Mouse (Mus musculus): ENCODE data around the gene Ppef2. TPM values are rescaled to one million over a fixed set of nuclear protein-coding genes. Genes with fewer than 3 reads are reported as not detected.

The Ppef2 gene
- 0.39 and 0.59 TPM in 2 replicates for polyA plus RNA-seq (2015; fragmentation: Nextera tagmentation; extraction: Ambion mirVana)

DNA sequence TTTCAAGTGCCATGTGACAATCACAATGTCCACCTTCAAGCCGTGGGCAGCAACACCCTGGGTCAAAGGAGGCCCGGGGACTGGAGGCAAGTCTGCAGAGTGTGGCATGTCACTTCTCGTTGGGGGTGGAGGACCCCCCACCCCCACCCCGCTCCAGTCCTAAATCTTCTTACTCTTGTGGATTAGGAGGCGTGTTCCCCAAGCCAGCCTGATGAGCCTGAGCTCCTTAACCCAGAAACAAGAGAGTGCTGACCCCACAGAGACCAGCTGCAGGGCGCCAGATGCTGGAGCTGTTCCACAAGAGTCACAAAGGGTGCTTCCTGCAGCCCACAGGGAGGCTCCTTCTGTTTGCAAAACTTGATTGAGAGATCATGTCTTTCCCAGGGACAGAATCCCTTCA, at the start of gene Ppef2:
Gene Ppef2, minus strand, starts transcription at position 61 of the 400 bp plus-strand sequence.
- no peaks in the 10 kb centered on the region for H3K4me1 ChIP-seq (replicated peaks)
- no peak for ATAC-seq
- no peaks in the 10 kb centered on the region for H3K27me3 ChIP-seq (replicated peaks)
- H3K27ac ChIP-seq = no peak within 1 kb of the TSS
- H3K4me2 ChIP-seq (replicated peaks) = no peak within 1 kb of the TSS
- H3K9me3 ChIP-seq = no peaks in the 10 kb centered on the region
- no peak within 1 kb of the TSS for H3K4me3 ChIP-seq (replicated peaks)
- no peak within 1 kb of the TSS for H3K9ac ChIP-seq
- no peaks in the 10 kb centered on the region for H3K36me3 ChIP-seq
- WGBS = 27% methylated on average over 6 of the region's 6 CpGs

DNA sequence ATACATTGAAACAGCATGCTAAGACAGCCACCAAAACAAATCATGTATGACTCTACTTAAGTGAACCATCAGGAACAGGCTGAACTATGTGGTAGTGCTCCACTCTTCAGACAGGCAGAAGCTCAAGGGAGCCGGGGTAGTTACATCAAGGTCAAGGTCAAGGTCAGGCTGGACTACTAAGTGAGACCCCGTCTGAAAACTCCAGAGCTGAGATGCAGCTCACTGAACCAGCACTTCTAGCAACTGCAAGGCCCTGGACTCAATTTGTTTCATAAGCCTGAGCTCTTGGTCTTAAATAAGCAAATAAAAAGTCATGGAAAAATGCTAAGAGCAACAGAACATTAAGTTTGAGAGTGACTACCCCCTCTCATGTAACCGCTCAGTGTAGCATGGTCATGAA, 48.2 kb upstream of the Ppef2 start:
- WGBS = 76% methylated on average over 3 of the region's 3 CpGs
- Histone ChIP-seq H3K4me3 (replicated peaks) (no peak overlapping the region), H3K4me1 (replicated peaks) (peaks cover 4% of the 10 kb centered on the region; the same call in 1 of the 2 replicates), H3K36me3 (peaks cover 44% of the 10 kb centered on the region), H3K27ac (no peak overlapping the region), H3K9ac (no peak overlapping the region), H3K4me2 (replicated peaks) (no peak overlapping the region), H3K9me3 (no peaks in the 10 kb centered on the region), H3K27me3 (replicated peaks) (no peaks in the 10 kb centered on the region)
- ATAC-seq = no peak

DNA sequence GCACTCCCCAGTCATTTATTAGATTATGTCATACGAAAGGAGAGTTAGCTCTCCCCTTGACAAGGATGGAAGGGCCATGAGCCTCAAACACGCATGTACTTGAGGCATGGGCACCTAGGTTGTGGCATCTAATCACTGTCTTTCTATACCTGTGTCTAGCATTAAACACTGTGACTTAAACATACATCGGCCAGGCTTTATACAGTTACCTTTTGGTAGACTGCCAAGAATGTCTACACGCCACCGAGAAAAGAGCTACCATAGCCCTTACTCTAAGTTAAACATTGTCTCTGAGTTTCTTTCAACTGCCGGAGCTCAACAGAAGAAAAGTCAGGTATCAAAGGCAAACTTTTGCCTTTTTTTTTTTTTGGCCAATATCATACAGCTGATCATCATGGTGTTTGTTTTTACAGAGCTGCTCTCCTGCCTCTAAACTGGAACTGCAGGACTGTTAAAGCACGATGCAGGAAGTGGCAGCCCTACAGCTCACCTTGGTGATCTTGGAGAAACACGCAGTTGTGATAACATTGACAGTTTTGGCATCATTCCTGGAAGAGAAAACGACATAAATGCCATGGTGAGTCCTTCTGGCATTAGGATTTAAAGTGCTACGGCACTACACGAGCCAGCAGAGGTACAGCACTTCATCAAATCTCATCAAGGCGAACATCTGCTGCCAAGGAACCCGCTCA, 46.2 kb upstream of the Ppef2 start:
- Histone ChIP-seq H3K4me2 (replicated peaks) (no peak overlapping the region), H3K9ac (no peak overlapping the region), H3K27ac (no peak overlapping the region), H3K36me3 (peaks cover 57% of the 10 kb centered on the region), H3K27me3 (replicated peaks) (no peaks in the 10 kb centered on the region), H3K4me3 (replicated peaks) (no peak overlapping the region), H3K4me1 (replicated peaks) (no peaks in the 10 kb centered on the region), H3K9me3 (no peaks in the 10 kb centered on the region)
- WGBS = 81% methylated on average over 13 of the region's 13 CpGs
- ATAC-seq = no peak

DNA sequence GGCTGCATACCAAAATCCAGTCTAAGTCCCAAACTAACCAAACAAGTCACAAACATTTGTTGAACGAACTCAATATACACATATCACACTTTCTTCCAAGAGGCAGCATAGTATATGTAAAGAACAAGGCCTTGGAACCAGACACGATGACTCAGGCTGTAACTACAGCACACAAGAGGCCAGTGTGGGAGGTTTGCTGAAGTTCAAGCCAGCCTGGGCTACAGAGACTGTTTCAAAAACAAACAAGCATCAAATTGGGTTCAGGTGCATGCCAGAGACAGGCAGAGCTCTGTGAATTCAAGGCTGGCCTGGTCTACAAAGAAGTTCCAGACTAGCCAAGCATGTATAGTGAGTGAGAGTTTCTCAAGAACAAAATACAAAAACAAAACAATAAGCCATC, 38.4 kb upstream of the Ppef2 start:
- H3K36me3 ChIP-seq = peaks cover 43% of the 10 kb centered on the region
- 89% methylated on average over 2 of the region's 2 CpGs for WGBS

DNA sequence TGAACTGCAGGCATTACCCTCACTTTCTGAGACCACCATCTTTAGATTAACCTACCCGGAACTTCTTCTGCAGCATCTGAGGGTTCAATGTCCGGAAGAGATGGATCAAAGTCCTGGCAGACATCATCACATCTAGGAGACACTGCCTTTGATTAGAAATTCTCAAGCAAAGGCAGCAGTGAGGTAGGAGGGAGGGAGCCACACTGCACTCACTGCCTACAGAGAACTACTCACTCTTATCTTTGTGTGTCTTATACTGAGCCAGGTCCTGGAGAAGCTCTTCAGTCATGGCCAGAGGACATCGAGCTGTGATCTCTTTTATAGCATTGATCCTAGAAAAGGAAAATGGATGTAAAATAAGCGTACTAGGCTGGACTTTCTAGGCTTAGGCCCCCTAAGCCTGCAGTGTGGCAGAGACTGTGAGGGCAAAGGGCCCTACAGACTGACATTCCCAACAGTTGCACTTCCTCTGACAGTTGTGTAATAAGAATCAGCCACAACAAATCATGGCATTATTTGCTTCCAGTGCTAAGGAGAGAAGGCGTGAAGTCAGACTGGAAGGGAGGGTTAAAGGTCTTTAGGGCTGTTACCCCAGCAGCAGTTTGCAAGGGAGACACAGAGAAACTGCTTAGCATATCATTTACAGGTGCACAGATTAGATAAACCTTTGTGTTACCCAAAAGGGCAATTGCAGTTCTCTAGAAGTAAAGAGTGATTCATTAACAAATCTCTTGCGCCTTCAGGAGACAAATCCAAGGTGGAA, 35.8 kb upstream of the Ppef2 start:
- Histone ChIP-seq H3K4me1 (replicated peaks) (no peaks in the 10 kb centered on the region), H3K27ac (peak overlapping the region; percentile 61), H3K9ac (no peak overlapping the region), H3K4me2 (replicated peaks) (0 out of 2 replicates have a peak overlapping the region, but pooled peaks have one; percentile 22), H3K27me3 (replicated peaks) (no peaks in the 10 kb centered on the region), H3K4me3 (replicated peaks) (no peak overlapping the region), H3K36me3 (peaks cover 43% of the 10 kb centered on the region), H3K9me3 (no peaks in the 10 kb centered on the region)
- 72% methylated on average over 6 of the region's 6 CpGs for WGBS
- peak; percentile 94 for ATAC-seq

More for the DNA sequence above, 38.4 kb upstream of the Ppef2 start:
- H3K4me3 ChIP-seq (replicated peaks) = no peak overlapping the region
- no peaks in the 10 kb centered on the region for H3K9me3 ChIP-seq
- no peak overlapping the region for H3K27ac ChIP-seq
- H3K27me3 ChIP-seq (replicated peaks) = no peaks in the 10 kb centered on the region
- H3K4me1 ChIP-seq (replicated peaks) = no peaks in the 10 kb centered on the region
- no peak overlapping the region for H3K9ac ChIP-seq
- no peak for ATAC-seq
- H3K4me2 ChIP-seq (replicated peaks) = no peak overlapping the region

DNA sequence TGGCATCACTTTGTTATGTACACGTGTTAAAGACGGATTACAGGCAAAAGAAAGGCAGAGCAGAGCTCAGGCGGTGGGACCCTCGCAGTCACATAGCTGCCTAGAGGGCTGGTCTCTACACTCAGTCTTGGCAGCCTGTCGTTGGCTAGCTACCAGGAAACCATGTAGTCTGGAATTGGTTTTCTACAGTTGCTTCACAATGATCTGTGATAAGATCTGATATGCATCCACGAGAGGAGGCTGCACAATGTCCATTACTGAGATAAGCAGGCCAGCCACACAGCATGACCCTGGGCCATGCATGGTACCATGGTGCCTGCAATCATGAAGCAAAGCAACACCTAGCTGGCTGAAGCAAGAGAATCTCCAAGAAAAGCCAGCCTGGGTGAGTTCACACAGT, 31.8 kb upstream of the Ppef2 start:
- WGBS = 84% methylated on average over 6 of the region's 6 CpGs
- Histone ChIP-seq H3K36me3 (peaks cover 44% of the 10 kb centered on the region), H3K4me1 (replicated peaks) (0 out of 2 replicates have a peak, but pooled peaks cover 5% of the 10 kb centered on the region), H3K9me3 (no peaks in the 10 kb centered on the region), H3K4me3 (replicated peaks) (no peak overlapping the region), H3K4me2 (replicated peaks) (no peak overlapping the region), H3K9ac (no peak overlapping the region), H3K27ac (no peak overlapping the region), H3K27me3 (replicated peaks) (no peaks in the 10 kb centered on the region)
- ATAC-seq = no peak

DNA sequence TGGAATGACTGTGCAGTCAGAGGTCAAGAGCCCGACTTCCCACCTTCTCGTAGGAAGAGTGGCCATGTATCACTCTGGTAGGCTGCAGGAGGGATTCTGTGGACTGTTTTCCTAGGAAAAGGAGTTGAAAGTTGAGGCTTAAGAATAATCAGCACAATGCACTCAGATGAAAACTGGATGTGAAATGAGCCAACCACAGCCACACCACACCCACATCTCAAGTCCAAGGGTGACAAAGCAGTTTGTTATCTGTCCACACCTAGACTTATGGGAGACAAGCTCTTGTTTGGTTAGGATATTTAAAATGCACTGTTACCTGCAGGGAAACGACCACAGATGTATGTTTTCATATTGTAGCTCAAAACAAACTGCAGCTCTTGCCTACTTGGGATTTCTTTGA, 27.0 kb upstream of the Ppef2 start:
- Histone ChIP-seq H3K27me3 (replicated peaks) (no peaks in the 10 kb centered on the region), H3K4me1 (replicated peaks) (peaks cover 20% of the 10 kb centered on the region), H3K27ac (peak overlapping the region; percentile 65), H3K4me2 (replicated peaks) (peak overlapping the region; percentile 35; the same call in 1 of the 2 replicates), H3K9me3 (no peaks in the 10 kb centered on the region), H3K4me3 (replicated peaks) (no peak overlapping the region), H3K36me3 (peaks cover 18% of the 10 kb centered on the region), H3K9ac (no peak overlapping the region)
- 35% methylated on average over 3 of the region's 3 CpGs for WGBS
- peak; percentile 64 for ATAC-seq

DNA sequence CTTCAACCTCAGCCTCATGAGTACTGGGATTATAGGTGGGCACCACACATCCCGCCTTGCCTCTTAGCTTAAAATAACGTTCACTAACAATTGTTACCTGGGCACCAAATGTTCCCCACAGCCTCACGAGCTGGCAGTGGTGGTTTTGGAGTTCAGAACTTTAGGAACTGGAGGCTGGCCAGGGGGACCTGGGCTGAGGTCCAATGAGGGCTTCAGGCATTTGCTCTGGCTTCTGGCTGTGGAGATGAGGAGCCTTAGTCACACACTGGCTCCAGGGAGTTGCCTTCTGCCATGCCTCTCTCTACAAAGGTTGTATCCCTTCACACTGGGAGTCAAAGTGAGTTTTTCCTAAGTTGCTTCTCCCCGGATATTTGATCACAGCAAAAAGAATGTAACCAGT, 26.5 kb upstream of the Ppef2 start:
- no peak overlapping the region for H3K4me3 ChIP-seq (replicated peaks)
- ATAC-seq = no peak
- 70% methylated on average over 4 of the region's 4 CpGs for WGBS
- peaks cover 13% of the 10 kb centered on the region for H3K36me3 ChIP-seq
- peaks cover 20% of the 10 kb centered on the region for H3K4me1 ChIP-seq (replicated peaks)
- H3K4me2 ChIP-seq (replicated peaks) = no peak overlapping the region
- no peaks in the 10 kb centered on the region for H3K27me3 ChIP-seq (replicated peaks)
- H3K27ac ChIP-seq = peak overlapping the region; percentile 65; the same call in 1 of the 2 replicates
- no peaks in the 10 kb centered on the region for H3K9me3 ChIP-seq
- H3K9ac ChIP-seq = no peak overlapping the region

DNA sequence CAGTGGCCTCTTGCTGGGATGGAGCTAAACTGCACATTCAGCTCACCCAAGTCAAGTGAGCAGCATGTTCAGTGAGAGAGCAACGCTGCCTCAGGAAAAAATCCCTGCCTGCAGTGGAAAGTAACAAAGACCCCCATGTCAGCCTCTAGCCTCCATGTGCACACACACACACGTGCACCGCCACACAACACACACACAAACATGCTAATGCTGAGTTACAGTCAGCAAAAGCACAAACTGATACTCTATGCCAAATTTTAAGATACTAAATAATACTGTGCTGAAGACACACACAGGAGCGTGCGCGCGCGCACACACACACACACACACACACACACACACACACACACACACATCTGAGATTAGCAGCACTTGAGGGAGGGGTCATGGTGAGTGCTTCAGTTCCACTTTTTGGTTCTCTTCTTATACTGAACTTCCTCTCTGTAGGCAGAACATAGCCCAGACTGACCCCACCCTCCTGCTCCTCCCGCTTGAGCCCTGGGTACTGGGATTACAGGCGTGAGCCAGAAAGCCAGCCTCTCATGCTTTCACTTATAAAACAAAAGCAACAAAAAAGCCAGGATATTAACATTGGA, 23.0 kb upstream of the Ppef2 start:
- Histone ChIP-seq H3K4me2 (replicated peaks) (peak overlapping the region; percentile 91), H3K4me1 (replicated peaks) (peaks cover 24% of the 10 kb centered on the region), H3K36me3 (no peaks in the 10 kb centered on the region), H3K4me3 (replicated peaks) (no peak overlapping the region), H3K9ac (no peak overlapping the region), H3K9me3 (no peaks in the 10 kb centered on the region), H3K27ac (0 out of 2 replicates have a peak overlapping the region, but pooled peaks have one; percentile 44), H3K27me3 (replicated peaks) (no peaks in the 10 kb centered on the region)
- 87% methylated on average over 10 of the region's 10 CpGs for WGBS
- no peak for ATAC-seq

DNA sequence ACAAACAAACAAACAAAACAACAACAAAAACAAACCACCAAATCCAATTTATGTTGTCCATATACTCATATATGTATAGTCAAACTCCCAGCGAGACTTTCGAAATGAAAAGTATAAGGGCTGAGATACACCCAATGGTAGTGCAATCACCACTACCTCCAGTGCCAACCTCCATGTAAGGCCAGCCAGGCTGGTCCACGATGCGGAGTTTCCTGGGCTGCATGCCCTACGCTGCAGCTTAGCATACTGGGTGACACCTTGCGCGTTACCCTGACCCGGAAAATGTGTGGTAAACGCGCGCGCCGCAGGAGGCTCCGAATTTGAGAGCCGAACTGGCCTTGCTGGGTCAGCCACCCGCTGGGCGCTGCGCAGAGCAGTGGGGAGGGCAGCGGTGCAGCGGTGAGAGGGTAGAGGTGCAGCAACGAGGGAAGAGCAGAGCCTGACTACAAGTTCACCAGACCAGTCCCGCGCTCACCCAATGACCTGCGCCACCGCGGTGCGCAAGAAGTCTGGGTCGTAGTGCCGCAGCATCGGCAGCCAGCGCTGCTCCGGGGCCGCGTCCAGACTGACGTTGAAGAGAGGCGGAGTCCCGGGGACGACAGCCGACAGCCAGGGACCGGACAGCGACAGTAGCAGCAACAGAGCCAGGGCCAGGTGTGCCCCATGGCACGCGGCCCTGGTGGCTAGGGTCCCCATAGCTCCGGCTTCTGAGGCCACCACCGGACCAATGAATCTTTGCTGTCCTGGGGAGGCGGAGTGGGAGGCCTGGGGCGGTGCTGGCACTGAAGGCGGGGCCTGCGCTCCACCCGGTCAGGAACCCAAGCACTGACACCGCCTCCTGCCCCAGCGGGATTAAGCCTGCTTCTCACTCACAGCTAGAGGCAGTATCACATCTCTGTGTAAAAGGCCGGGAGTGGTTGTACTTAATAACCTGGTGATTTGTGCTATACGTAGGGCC, 21.6 kb upstream of the Ppef2 start, which contains the start of gene Naaa:
Gene Naaa, minus strand, starts transcription at position 734 of the 958 bp plus-strand sequence.
- Histone ChIP-seq H3K27me3 (replicated peaks) (no peaks in the 10 kb centered on the region), H3K9ac (peak within 1 kb of the TSS; percentile 70), H3K36me3 (no peaks in the 10 kb centered on the region), H3K27ac (peak within 1 kb of the TSS; percentile 72), H3K4me1 (replicated peaks) (peaks cover 18% of the 10 kb centered on the region), H3K4me3 (replicated peaks) (peak within 1 kb of the TSS; percentile 76), H3K4me2 (replicated peaks) (peak within 1 kb of the TSS; percentile 91), H3K9me3 (no peaks in the 10 kb centered on the region)
- WGBS = 2% methylated on average over 54 of the region's 54 CpGs
- ATAC-seq = peak; percentile 96

DNA sequence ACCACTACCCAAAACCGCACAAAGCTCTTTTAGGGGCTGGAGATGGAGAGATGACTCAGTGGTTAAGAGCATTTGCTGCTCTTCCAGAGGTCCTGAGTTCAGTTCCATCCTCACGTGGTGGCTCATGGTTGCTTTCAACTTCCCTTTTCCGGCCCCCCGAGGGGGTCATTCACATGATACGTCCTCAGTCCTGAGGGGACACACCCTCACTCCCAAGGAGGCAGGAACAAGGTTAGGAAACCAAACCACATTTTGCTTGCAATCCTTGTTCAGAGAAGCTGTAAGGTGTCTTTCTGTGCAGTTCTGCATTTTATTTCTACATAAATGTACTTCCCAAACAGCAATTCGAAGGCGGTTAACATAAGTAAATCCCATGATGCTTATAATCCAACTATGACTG, 14.4 kb upstream of the Ppef2 start:
- H3K9me3 ChIP-seq = no peaks in the 10 kb centered on the region
- H3K36me3 ChIP-seq = no peaks in the 10 kb centered on the region
- no peak overlapping the region for H3K4me2 ChIP-seq (replicated peaks)
- no peaks in the 10 kb centered on the region for H3K27me3 ChIP-seq (replicated peaks)
- no peak overlapping the region for H3K9ac ChIP-seq
- no peak overlapping the region for H3K27ac ChIP-seq
- no peak overlapping the region for H3K4me3 ChIP-seq (replicated peaks)
- ATAC-seq = no peak
- WGBS = 90% methylated on average over 7 of the region's 7 CpGs
- H3K4me1 ChIP-seq (replicated peaks) = no peaks in the 10 kb centered on the region
